Mouse (Mus musculus): ENCODE data around the gene Olfr553.
"Not testable (repeated sequence)": the region's sequence is repeated elsewhere in the genome, so short reads cannot be mapped to it uniquely, and the experiment has no call there.

DNA sequence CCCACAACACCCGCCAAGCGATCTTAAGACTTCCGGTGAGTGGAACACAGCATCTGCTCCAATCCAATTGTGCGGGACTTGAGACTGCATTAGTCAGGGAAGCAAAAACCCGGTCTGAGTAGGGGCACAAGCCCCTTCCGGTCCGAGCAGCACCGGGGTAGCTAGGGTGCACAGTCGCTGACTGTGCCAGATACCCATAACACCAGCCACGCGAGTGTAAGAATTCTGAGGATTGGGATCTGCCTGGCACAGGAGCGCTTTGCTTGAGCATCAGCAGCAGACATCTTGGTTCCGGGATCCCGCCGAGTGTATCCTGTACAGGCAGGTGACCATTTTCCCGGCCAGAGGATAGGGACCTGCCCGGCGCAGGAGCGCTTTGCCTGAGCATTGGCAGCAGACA lies 2.4 kb upstream of the Olfr553 start:
- TF ChIP-seq SMC3 (IDR thresholded peaks at IDR 0.05; ENCODE audit: low read depth, low read length); ELF1 (IDR thresholded peaks at IDR 0.05; ENCODE audit: low read depth, low read length); CHD2 (IDR thresholded peaks at IDR 0.05; ENCODE audit: low read length); CTCF (conservative IDR thresholded peaks at IDR 0.05 in 1 of 2, IDR thresholded peaks at IDR 0.05 in 1 of 2; ENCODE audit: low read depth in 2 of 2, low read length in 2 of 2); MAX (IDR thresholded peaks at IDR 0.05; ENCODE audit: low read length); SIN3A (IDR thresholded peaks at IDR 0.05; ENCODE audit: low read length); POLR2A (IDR thresholded peaks at IDR 0.05; ENCODE audit: low read depth, low read length); EP300 (IDR thresholded peaks at IDR 0.05; ENCODE audit: low read length); MAZ (IDR thresholded peaks at IDR 0.05; ENCODE audit: low read depth, low read length): not testable (repeated sequence)

Data from CH12.LX (cell line).